Mouse (Mus musculus): ENCODE data around the gene Gm28042. TPM values are rescaled to one million over a fixed set of nuclear protein-coding genes. Genes with fewer than 3 reads are reported as not detected.

Gene Gm28042
- polyA plus RNA-seq, 1 experiment from 2014 or later: 2.5 TPM

GRCm38 (mm10) chr2:120044676-120045075 is 17.4 kb downstream of the Gm28042 start:
- Histone ChIP-seq H3K4me1 (ENCODE audit: control insufficient read depth, insufficient read depth, low read length) (peaks cover 10% of the 10 kb centered on the region; the same call in 1 of the 2 replicates), H3K9me3 (ENCODE audit: control insufficient read depth, low read length) (no peaks in the 10 kb centered on the region), H3K4me3 (ENCODE audit: low read depth, low read length) (no peak overlapping the region), H3K36me3 (ENCODE audit: control insufficient read depth, insufficient read depth, low read length) (peaks cover 28% of the 10 kb centered on the region), H3K4me2 (ENCODE audit: low read depth, low read length) (no peak overlapping the region), H3K27me3 (replicated peaks; ENCODE audit: control insufficient read depth, insufficient read depth, low read length) (no peaks in the 10 kb centered on the region), H3K9ac (ENCODE audit: low read depth, low read length) (no peak overlapping the region), H3K27ac (replicated peaks; ENCODE audit: low read depth, low read length) (no peak overlapping the region; the same call in 1 of the 2 replicates)
- no peak for ATAC-seq (ENCODE audit: low read depth)
- WGBS: 78% methylated on average over 3 of the region's 3 CpGs
- DNase-seq (ENCODE audit: low spot score): no peak

GRCm38 (mm10) chr2:120046486-120047310 is 19.4 kb downstream of the Gm28042 start:
- peaks cover 8% of the 10 kb centered on the region for H3K36me3 ChIP-seq (ENCODE audit: control insufficient read depth, insufficient read depth, low read length)
- H3K9ac ChIP-seq (ENCODE audit: low read depth, low read length): no peak overlapping the region
- WGBS: 54% methylated on average over 14 of the region's 14 CpGs
- no peaks in the 10 kb centered on the region for H3K27me3 ChIP-seq (replicated peaks; ENCODE audit: control insufficient read depth, insufficient read depth, low read length)
- H3K4me1 ChIP-seq (ENCODE audit: control insufficient read depth, insufficient read depth, low read length): peaks cover 10% of the 10 kb centered on the region; the same call in 1 of the 2 replicates
- H3K4me2 ChIP-seq (ENCODE audit: low read depth, low read length): no peak overlapping the region
- DNase-seq (ENCODE audit: low spot score): no peak
- no peak overlapping the region for H3K4me3 ChIP-seq (ENCODE audit: low read depth, low read length)
- no peaks in the 10 kb centered on the region for H3K9me3 ChIP-seq (ENCODE audit: control insufficient read depth, low read length)
- H3K27ac ChIP-seq (replicated peaks; ENCODE audit: low read depth, low read length): no peak overlapping the region
- ATAC-seq (ENCODE audit: low read depth): no peak

- no peaks in the 10 kb centered on the region for H3K9me3 ChIP-seq (ENCODE audit: control insufficient read depth, low read length)
- 73% methylated on average over 9 of the region's 9 CpGs for WGBS
- peaks cover 10% of the 10 kb centered on the region; the same call in 1 of the 2 replicates for H3K4me1 ChIP-seq (ENCODE audit: control insufficient read depth, insufficient read depth, low read length)
- no peak overlapping the region for H3K4me2 ChIP-seq (ENCODE audit: low read depth, low read length)
- H3K36me3 ChIP-seq (ENCODE audit: control insufficient read depth, insufficient read depth, low read length): no peaks in the 10 kb centered on the region
- H3K27ac ChIP-seq (replicated peaks; ENCODE audit: low read depth, low read length): no peak overlapping the region
- H3K4me3 ChIP-seq (ENCODE audit: low read depth, low read length): no peak overlapping the region
- no peak overlapping the region for H3K9ac ChIP-seq (ENCODE audit: low read depth, low read length)
- no peaks in the 10 kb centered on the region for H3K27me3 ChIP-seq (replicated peaks; ENCODE audit: control insufficient read depth, insufficient read depth, low read length)
- no peak for DNase-seq (ENCODE audit: low spot score)
- ATAC-seq (ENCODE audit: low read depth): no peak
Measured at GRCm38 (mm10) chr2:120048173-120048572, 20.9 kb downstream of the Gm28042 start.

- 57% methylated on average over 10 of the region's 10 CpGs for WGBS
- ATAC-seq (ENCODE audit: low read depth): peak; percentile 80
Measured at GRCm38 (mm10) chr2:120049632-120050274, 22.5 kb downstream of the Gm28042 start.

GRCm38 (mm10) chr2:120051405-120051804 is 24.1 kb downstream of the Gm28042 start:
- Histone ChIP-seq H3K27ac (replicated peaks; ENCODE audit: low read depth, low read length) (no peak overlapping the region), H3K4me3 (ENCODE audit: low read depth, low read length) (no peak overlapping the region), H3K4me1 (ENCODE audit: control insufficient read depth, insufficient read depth, low read length) (no peaks in the 10 kb centered on the region), H3K4me2 (ENCODE audit: low read depth, low read length) (no peak overlapping the region), H3K9me3 (ENCODE audit: control insufficient read depth, low read length) (no peaks in the 10 kb centered on the region), H3K9ac (ENCODE audit: low read depth, low read length) (0 out of 2 replicates have a peak overlapping the region, but pooled peaks have one; percentile 19), H3K27me3 (replicated peaks; ENCODE audit: control insufficient read depth, insufficient read depth, low read length) (no peaks in the 10 kb centered on the region), H3K36me3 (ENCODE audit: control insufficient read depth, insufficient read depth, low read length) (no peaks in the 10 kb centered on the region)
- DNase-seq (ENCODE audit: low spot score) (no peak), ATAC-seq (ENCODE audit: low read depth) (no peak)
- 40% methylated on average over 6 of the region's 6 CpGs for WGBS

More at GRCm38 (mm10) chr2:120049632-120050274, 22.5 kb downstream of the Gm28042 start:
- DNase-seq (ENCODE audit: low spot score): peak; percentile 32
- no peaks in the 10 kb centered on the region for H3K9me3 ChIP-seq (ENCODE audit: control insufficient read depth, low read length)
- no peak overlapping the region for H3K27ac ChIP-seq (replicated peaks; ENCODE audit: low read depth, low read length)
- no peak overlapping the region for H3K4me3 ChIP-seq (ENCODE audit: low read depth, low read length)
- no peak overlapping the region for H3K9ac ChIP-seq (ENCODE audit: low read depth, low read length)
- no peak overlapping the region for H3K4me2 ChIP-seq (ENCODE audit: low read depth, low read length)
- H3K4me1 ChIP-seq (ENCODE audit: control insufficient read depth, insufficient read depth, low read length): peaks cover 2% of the 10 kb centered on the region; the same call in 1 of the 2 replicates
- H3K27me3 ChIP-seq (replicated peaks; ENCODE audit: control insufficient read depth, insufficient read depth, low read length): no peaks in the 10 kb centered on the region
- H3K36me3 ChIP-seq (ENCODE audit: control insufficient read depth, insufficient read depth, low read length): no peaks in the 10 kb centered on the region

GRCm38 (mm10) chr2:120054771-120055552 is 27.7 kb downstream of the Gm28042 start:
- H3K4me2 ChIP-seq (ENCODE audit: low read depth, low read length): no peak overlapping the region
- H3K27ac ChIP-seq (replicated peaks; ENCODE audit: low read depth, low read length): no peak overlapping the region
- DNase-seq (ENCODE audit: low spot score) (no peak), ATAC-seq (ENCODE audit: low read depth) (no peak)
- 87% methylated on average over 12 of the region's 12 CpGs for WGBS
- H3K9ac ChIP-seq (ENCODE audit: low read depth, low read length): no peak overlapping the region
- no peak overlapping the region for H3K4me3 ChIP-seq (ENCODE audit: low read depth, low read length)
- H3K9me3 ChIP-seq (ENCODE audit: control insufficient read depth, low read length): no peaks in the 10 kb centered on the region
- H3K36me3 ChIP-seq (ENCODE audit: control insufficient read depth, insufficient read depth, low read length): no peaks in the 10 kb centered on the region
- no peaks in the 10 kb centered on the region for H3K27me3 ChIP-seq (replicated peaks; ENCODE audit: control insufficient read depth, insufficient read depth, low read length)
- H3K4me1 ChIP-seq (ENCODE audit: control insufficient read depth, insufficient read depth, low read length): no peaks in the 10 kb centered on the region

- H3K27ac ChIP-seq (replicated peaks; ENCODE audit: low read depth, low read length): no peak overlapping the region
- no peaks in the 10 kb centered on the region for H3K27me3 ChIP-seq (replicated peaks; ENCODE audit: control insufficient read depth, insufficient read depth, low read length)
- no peaks in the 10 kb centered on the region for H3K9me3 ChIP-seq (ENCODE audit: control insufficient read depth, low read length)
- H3K4me3 ChIP-seq (ENCODE audit: low read depth, low read length): no peak overlapping the region
- no peak for ATAC-seq (ENCODE audit: low read depth)
- H3K9ac ChIP-seq (ENCODE audit: low read depth, low read length): no peak overlapping the region
- H3K36me3 ChIP-seq (ENCODE audit: control insufficient read depth, insufficient read depth, low read length): no peaks in the 10 kb centered on the region
- no peak for DNase-seq (ENCODE audit: low spot score)
- 79% methylated on average over 10 of the region's 10 CpGs for WGBS
- H3K4me1 ChIP-seq (ENCODE audit: control insufficient read depth, insufficient read depth, low read length): 0 out of 2 replicates have a peak, but pooled peaks cover 4% of the 10 kb centered on the region
- H3K4me2 ChIP-seq (ENCODE audit: low read depth, low read length): no peak overlapping the region
Measured at GRCm38 (mm10) chr2:120055923-120056322, 28.6 kb downstream of the Gm28042 start.

- Histone ChIP-seq H3K4me1 (ENCODE audit: control insufficient read depth, insufficient read depth, low read length) (peaks cover 10% of the 10 kb centered on the region; the same call in 1 of the 2 replicates), H3K27ac (replicated peaks; ENCODE audit: low read depth, low read length) (no peak overlapping the region)
Measured at GRCm38 (mm10) chr2:120058818-120059217, 31.5 kb downstream of the Gm28042 start.

More at GRCm38 (mm10) chr2:120058818-120059217, 31.5 kb downstream of the Gm28042 start:
- H3K9me3 ChIP-seq (ENCODE audit: control insufficient read depth, low read length): no peaks in the 10 kb centered on the region
- H3K36me3 ChIP-seq (ENCODE audit: control insufficient read depth, insufficient read depth, low read length): no peaks in the 10 kb centered on the region
- ATAC-seq (ENCODE audit: low read depth) (no peak), DNase-seq (ENCODE audit: low spot score) (no peak)
- WGBS: 71% methylated on average over 4 of the region's 4 CpGs
- no peaks in the 10 kb centered on the region for H3K27me3 ChIP-seq (replicated peaks; ENCODE audit: control insufficient read depth, insufficient read depth, low read length)
- H3K4me2 ChIP-seq (ENCODE audit: low read depth, low read length): no peak overlapping the region
- H3K4me3 ChIP-seq (ENCODE audit: low read depth, low read length): no peak overlapping the region
- no peak overlapping the region for H3K9ac ChIP-seq (ENCODE audit: low read depth, low read length)
